Mouse (Mus musculus) midbrain, embryonic 16.5 days (tissue): ENCODE results near the gene Cbfa2t3. TPM values are rescaled to one million over a fixed set of nuclear protein-coding genes. Genes with fewer than 3 reads are reported as not detected.

ENCODE experiments used
- ATAC-seq: fragments of 200-750 bp; cut with Nextera tagmentation; 2 replicates; pipeline ENCODE4 v1.8.0; 2017; ENCODE audit warnings: moderate TSS enrichment
- H3K27ac ChIP-seq: fragments of 300-500 bp; sonication (generic); 2 replicates; pipeline ENCODE4 v1.5.1; 2014; ENCODE audit warnings: mild to moderate bottlenecking, low read length, mixed read lengths
- H3K27me3 ChIP-seq: fragments of 300-500 bp; sonication (generic); 2 replicates; pipeline ENCODE4 v1.6.1; 2014; ENCODE audit warnings: low read depth, low read length, mixed read lengths; ENCODE audit not compliant: control insufficient read depth, insufficient read depth
- H3K36me3 ChIP-seq: fragments of 300-500 bp; sonication (generic); 2 replicates; pipeline ENCODE4 v1.6.1; 2014; ENCODE audit warnings: mild to moderate bottlenecking, low read length, moderate library complexity, mixed read lengths; ENCODE audit not compliant: control insufficient read depth, insufficient read depth
- H3K4me1 ChIP-seq: fragments of 300-500 bp; sonication (generic); 2 replicates; pipeline ENCODE4 v1.6.1; 2014; ENCODE audit warnings: mild to moderate bottlenecking, low read length, mixed read lengths; ENCODE audit not compliant: control insufficient read depth, insufficient read depth
- H3K4me2 ChIP-seq: fragments of 300-500 bp; sonication (generic); 2 replicates; pipeline ENCODE4 v1.6.1; 2014; ENCODE audit warnings: mild to moderate bottlenecking, low read length, mixed read lengths
- H3K4me3 ChIP-seq: fragments of 300-500 bp; sonication (generic); 2 replicates; pipeline ENCODE4 v1.5.1; 2014; ENCODE audit warnings: low read depth, mild to moderate bottlenecking, low read length, moderate library complexity, mixed read lengths
- H3K9ac ChIP-seq: fragments of 300-500 bp; sonication (generic); 2 replicates; pipeline ENCODE4 v1.6.1; 2014; ENCODE audit warnings: low read depth, low read length, mixed read lengths
- H3K9me3 ChIP-seq: fragments of 300-500 bp; sonication (generic); replicated peaks from 2 replicates; pipeline ENCODE4 v1.6.1; 2014; ENCODE audit warnings: mild to moderate bottlenecking, low read length, mixed read lengths; ENCODE audit not compliant: control insufficient read depth, poor library complexity, severe bottlenecking
- WGBS: fragments of 180-500 bp; shearing (Covaris S2); extraction: QIAGEN DNeasy Blood & Tissue Kit; methylation state at CpG from one replicate; pipeline ENCODE4 v1.1.7; 2014; 5-methylcytosine and 5-hydroxymethylcytosine counted together
- polyA plus RNA-seq: library from polyadenylated mRNA; unstranded; fragments of >200 nt; fragmentation: Nextera tagmentation; extraction: Ambion mirVana; gene quantifications from 2 replicates; pipeline ENCODE4 v1.2.1, GENCODE M21; 2015

Cbfa2t3 gene
- polyA plus RNA-seq: 17.7 and 17.9 TPM in 2 replicates

DNA sequence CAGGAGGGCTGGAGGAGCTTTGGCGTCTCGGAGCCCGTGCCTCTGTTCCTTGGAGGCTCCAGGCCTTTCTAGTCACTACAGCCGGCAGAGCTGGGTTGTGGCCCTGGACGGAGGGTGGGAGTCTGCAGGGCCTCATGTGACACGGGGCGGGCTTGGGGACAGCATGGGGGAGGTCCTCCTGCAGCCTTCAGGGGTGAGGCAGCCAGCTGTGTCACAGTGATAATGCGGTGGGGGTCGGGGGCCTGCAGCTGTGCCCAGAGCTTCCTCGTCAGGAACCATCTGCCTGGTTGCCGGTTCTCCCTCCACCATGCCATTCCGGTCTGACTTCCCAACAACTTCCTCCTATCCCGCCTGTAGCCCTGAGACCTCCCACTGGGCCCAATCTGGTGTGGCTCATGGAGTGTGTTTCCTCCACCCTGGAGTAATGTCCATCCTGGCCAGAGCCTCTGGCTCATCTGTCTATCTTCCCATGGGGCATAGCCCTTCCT, at the start of gene Cbfa2t3:
TSS of gene Cbfa2t3 (minus strand) at position 105 of the 488 bp plus-strand sequence.
- no peak for ATAC-seq
- Histone ChIP-seq H3K4me3 (no peak within 1 kb of the TSS), H3K27ac (no peak within 1 kb of the TSS), H3K36me3 (no peaks in the 10 kb centered on the region), H3K9ac (no peak within 1 kb of the TSS), H3K27me3 (no peaks in the 10 kb centered on the region), H3K4me2 (no peak within 1 kb of the TSS), H3K4me1 (no peaks in the 10 kb centered on the region), H3K9me3 (no peaks in the 10 kb centered on the region)
- WGBS: 56% methylated on average over 13 of the region's 13 CpGs

GRCm38 (mm10) chr8:122747825-122748224, 48.9 kb upstream of the Cbfa2t3 start:
- Histone ChIP-seq H3K4me3 (no peak overlapping the region), H3K27ac (no peak overlapping the region), H3K9ac (no peak overlapping the region), H3K36me3 (no peaks in the 10 kb centered on the region), H3K4me2 (no peak overlapping the region), H3K9me3 (no peaks in the 10 kb centered on the region), H3K4me1 (peaks cover 37% of the 10 kb centered on the region), H3K27me3 (no peaks in the 10 kb centered on the region)
- ATAC-seq: no peak
- WGBS: 100% methylated on average over 1 of the region's 1 CpGs

DNA sequence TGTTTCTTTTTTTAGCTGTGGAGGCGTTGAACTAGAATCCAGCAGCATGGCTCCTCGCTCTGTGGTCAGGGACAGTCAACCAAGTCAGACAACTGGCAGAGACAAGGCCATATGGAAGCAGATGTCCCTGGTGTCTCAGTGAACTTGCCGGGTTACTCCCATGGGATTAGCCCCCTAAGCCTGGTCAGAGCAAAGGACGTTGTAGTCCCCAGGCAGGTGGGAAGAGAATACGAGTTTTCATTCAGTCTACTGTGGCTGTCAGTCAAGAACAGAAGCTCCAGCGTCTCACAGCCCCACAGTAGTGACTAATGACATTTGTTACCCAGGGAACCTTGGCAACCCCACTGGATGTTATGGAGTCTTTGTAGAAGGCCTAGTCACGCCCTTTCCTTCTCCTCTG, 47.5 kb upstream of the Cbfa2t3 start:
- H3K4me2 ChIP-seq: no peak overlapping the region

DNA sequence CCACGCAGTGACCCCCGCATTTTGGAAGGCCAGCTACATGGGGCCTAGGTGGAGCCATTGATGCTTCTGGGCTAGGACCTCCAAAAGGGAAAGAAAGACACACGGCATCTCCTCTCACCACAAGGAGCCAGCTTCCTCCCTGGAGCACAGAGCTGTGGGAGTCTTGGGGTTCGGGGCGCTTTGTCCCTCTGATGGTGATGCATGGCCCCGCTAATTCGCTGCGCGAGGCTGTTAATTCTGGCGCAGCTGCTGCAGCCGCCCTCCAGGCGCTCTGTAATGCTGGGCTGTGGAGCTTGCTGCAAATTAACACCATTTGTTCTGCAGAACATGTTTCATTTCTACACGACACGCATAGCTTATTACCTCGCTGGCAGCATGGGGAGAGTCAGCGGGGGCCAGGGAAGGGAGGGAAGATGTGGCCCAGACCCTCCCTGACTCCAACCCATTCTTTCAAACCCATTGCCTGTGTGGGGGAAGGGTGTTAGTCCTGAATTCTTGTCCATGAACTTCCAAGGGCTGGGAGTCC, 46.9 kb upstream of the Cbfa2t3 start:
- Histone ChIP-seq H3K27ac (peak overlapping the region; percentile 91), H3K36me3 (no peaks in the 10 kb centered on the region), H3K9me3 (no peaks in the 10 kb centered on the region), H3K4me3 (no peak overlapping the region), H3K4me1 (peaks cover 45% of the 10 kb centered on the region), H3K9ac (peak overlapping the region; percentile 39), H3K4me2 (peak overlapping the region; percentile 42), H3K27me3 (no peaks in the 10 kb centered on the region)
- 0% methylated on average over 16 of the region's 16 CpGs for WGBS
- ATAC-seq: peak; percentile 68

More for the DNA sequence above, 47.5 kb upstream of the Cbfa2t3 start:
- 34% methylated on average over 7 of the region's 7 CpGs for WGBS
- Histone ChIP-seq H3K36me3 (no peaks in the 10 kb centered on the region), H3K4me3 (no peak overlapping the region), H3K9ac (no peak overlapping the region), H3K27me3 (no peaks in the 10 kb centered on the region), H3K27ac (peak overlapping the region; percentile 91), H3K4me1 (peaks cover 45% of the 10 kb centered on the region), H3K9me3 (no peaks in the 10 kb centered on the region)
- no peak for ATAC-seq

DNA sequence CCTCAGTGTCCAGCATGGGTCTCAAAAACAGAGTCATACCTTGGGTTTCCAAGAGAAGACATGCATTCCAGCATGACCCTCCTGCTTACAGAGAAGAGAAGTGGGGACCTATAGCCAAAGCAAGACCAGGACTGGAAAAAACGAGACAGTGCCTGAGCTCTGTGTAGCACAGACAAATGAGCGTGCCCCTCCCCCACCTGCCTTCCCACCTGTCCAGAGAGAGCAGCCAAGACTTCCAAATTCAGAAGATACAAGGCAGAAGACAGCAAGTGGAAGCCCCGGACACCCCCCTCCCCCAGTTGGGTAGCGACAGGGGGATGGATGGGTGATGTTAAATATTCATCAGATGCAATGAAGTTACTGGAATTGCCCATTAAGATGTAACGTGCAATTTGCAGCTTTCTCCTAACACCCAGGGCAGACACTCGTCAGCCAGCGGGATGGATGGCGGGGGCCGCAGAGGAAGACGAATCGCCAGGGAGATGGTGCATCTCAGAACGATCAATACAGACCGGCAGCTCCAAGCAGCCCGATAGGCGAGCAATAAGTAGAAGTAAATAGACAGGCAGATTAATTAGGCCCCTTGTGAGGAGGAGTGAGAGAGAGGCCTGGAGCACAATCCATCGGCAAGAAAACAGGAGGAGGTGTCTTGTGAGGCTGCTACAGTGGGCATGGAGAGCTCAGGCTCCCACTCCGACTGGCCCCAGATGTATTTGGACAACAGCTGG, 46.3 kb upstream of the Cbfa2t3 start:
- H3K27ac ChIP-seq: peak overlapping the region; percentile 91
- peak overlapping the region; percentile 39 for H3K9ac ChIP-seq
- peak overlapping the region; percentile 42 for H3K4me2 ChIP-seq
- H3K9me3 ChIP-seq: no peaks in the 10 kb centered on the region
- peak; percentile 74 for ATAC-seq
- H3K4me1 ChIP-seq: peaks cover 43% of the 10 kb centered on the region
- no peak overlapping the region for H3K4me3 ChIP-seq
- no peaks in the 10 kb centered on the region for H3K36me3 ChIP-seq
- no peaks in the 10 kb centered on the region for H3K27me3 ChIP-seq
- WGBS: 14% methylated on average over 17 of the region's 17 CpGs

DNA sequence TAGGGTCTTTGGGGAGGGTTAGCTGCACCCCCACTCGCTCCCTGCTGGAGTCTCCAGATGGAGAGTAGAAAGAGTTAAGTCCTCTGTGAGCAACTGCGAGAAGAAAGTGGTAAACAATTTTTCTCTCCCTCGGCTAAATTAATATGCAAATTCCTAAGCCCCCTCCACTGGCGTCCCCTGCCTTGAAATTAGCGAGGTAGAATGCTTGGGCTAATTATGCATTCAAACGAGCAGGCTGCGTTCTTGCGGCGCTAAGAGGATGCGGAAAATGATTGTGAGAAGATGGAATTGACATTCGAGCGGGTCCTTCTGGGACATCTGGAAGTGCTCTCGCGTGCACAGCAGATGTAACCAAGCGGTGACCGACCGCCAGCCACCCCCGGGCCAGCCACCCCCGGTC, 43.6 kb upstream of the Cbfa2t3 start:
- Histone ChIP-seq H3K4me1 (peaks cover 56% of the 10 kb centered on the region), H3K27me3 (no peaks in the 10 kb centered on the region), H3K4me3 (no peak overlapping the region), H3K4me2 (peak overlapping the region; percentile 34; the same call in 1 of the 2 replicates), H3K36me3 (no peaks in the 10 kb centered on the region), H3K27ac (peak overlapping the region; percentile 80), H3K9ac (peak overlapping the region; percentile 28; the same call in 1 of the 2 replicates), H3K9me3 (no peaks in the 10 kb centered on the region)
- no peak for ATAC-seq
- WGBS: 4% methylated on average over 19 of the region's 19 CpGs

GRCm38 (mm10) chr8:122739102-122739725, 40.3 kb upstream of the Cbfa2t3 start:
- Histone ChIP-seq H3K9ac (peak overlapping the region; percentile 17; the same call in 1 of the 2 replicates), H3K9me3 (no peaks in the 10 kb centered on the region), H3K4me2 (no peak overlapping the region), H3K27me3 (no peaks in the 10 kb centered on the region), H3K36me3 (no peaks in the 10 kb centered on the region), H3K27ac (peak overlapping the region; percentile 56), H3K4me1 (peaks cover 54% of the 10 kb centered on the region), H3K4me3 (no peak overlapping the region)
- no peak for ATAC-seq
- 17% methylated on average over 10 of the region's 11 CpGs for WGBS

DNA sequence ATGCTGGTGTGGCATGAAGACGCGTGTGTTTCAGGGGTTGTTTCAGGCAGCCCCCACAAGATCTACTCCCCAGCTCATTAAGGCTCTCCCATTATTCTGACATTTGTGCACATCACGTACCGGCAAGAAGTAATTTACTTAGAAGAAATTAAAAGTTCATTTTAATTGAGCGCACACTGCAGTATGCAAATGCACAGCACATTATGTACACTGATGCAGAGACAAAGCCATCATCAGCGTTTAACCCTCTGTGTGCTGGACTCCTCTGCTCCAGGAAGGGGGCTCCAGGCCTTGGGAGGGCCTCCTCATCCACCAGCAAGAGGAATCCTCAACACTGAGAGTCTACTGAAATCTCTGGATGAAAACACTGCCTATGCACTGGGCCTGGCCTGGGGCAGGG, 39.0 kb upstream of the Cbfa2t3 start:
- Histone ChIP-seq H3K4me1 (peaks cover 53% of the 10 kb centered on the region), H3K4me3 (no peak overlapping the region), H3K27me3 (no peaks in the 10 kb centered on the region), H3K27ac (peak overlapping the region; percentile 58), H3K4me2 (no peak overlapping the region), H3K36me3 (no peaks in the 10 kb centered on the region), H3K9ac (no peak overlapping the region), H3K9me3 (no peaks in the 10 kb centered on the region)
- ATAC-seq: no peak
- WGBS: 56% methylated on average over 6 of the region's 6 CpGs

- H3K36me3 ChIP-seq: no peaks in the 10 kb centered on the region
- H3K4me1 ChIP-seq: peaks cover 46% of the 10 kb centered on the region
- WGBS: 56% methylated on average over 4 of the region's 4 CpGs
- H3K9me3 ChIP-seq: no peaks in the 10 kb centered on the region
- no peak overlapping the region for H3K4me3 ChIP-seq
- H3K9ac ChIP-seq: no peak overlapping the region
- H3K27ac ChIP-seq: no peak overlapping the region
- no peak for ATAC-seq
- no peak overlapping the region for H3K4me2 ChIP-seq
- no peaks in the 10 kb centered on the region for H3K27me3 ChIP-seq
Measured at GRCm38 (mm10) chr8:122737071-122737470, 38.2 kb upstream of the Cbfa2t3 start.
